ENCODE assay signal across 9 mouse cellular contexts in genomic region chr14:33185068-33185800, GRCm38 (mm10). TPM values are rescaled to one million over a fixed set of nuclear protein-coding genes. Genes with fewer than 3 reads are reported as not detected.
DNase-seq lines count a peak whose midpoint lies in the region; ATAC-seq and TF ChIP-seq lines count a peak whose summit lies in the region.
"Had no signal": no experiment of that assay in that cellular context is flagged by ENCODE, and none has a peak within 500 bp of the region (broad histone marks: within the 10 kb centered on the region; RNA-seq: fewer than 3 reads in every experiment).

Gene Wdfy4 (minus strand): TSS chr14:33185508.

- peak; percentile 38 for DNase-seq in heart, adult 8-10 months (ENCODE audit: low spot score)
- DNase-seq in lung, adult 18-20 months: peak; percentile 49 to 65
- DNase-seq in right cerebral cortex, adult 2 months (ENCODE audit: low spot score in 2 of 2): no peak
- DNase-seq in left cerebral cortex, adult 2 months (ENCODE audit: extremely low spot score in 1 of 2, low spot score in 2 of 2): no peak
- no peak for DNase-seq in retina, embryonic 14.5 days (ENCODE audit: low spot score)

- H3K27me3 ChIP-seq in heart, embryonic 11.5 days (ENCODE audit: control insufficient read depth, insufficient read depth, low read length): no peaks in the 10 kb centered on the region
- H3K27me3 ChIP-seq in small intestine, adult 2 months (ENCODE audit: control insufficient read depth, insufficient read depth, low read length): no peaks in the 10 kb centered on the region
- H3K27me3 ChIP-seq: hindbrain, embryonic 12.5 days had no signal

- no peaks in the 10 kb centered on the region for H3K36me3 ChIP-seq in heart, embryonic 11.5 days (ENCODE audit: control insufficient read depth, insufficient read depth, low read length)
- H3K36me3 ChIP-seq in small intestine, adult 2 months (ENCODE audit: control insufficient read depth, insufficient read depth, low read length): no peaks in the 10 kb centered on the region
- H3K36me3 ChIP-seq: hindbrain, embryonic 12.5 days had no signal

- H3K9me3 ChIP-seq in heart, embryonic 11.5 days (replicated peaks; ENCODE audit: control insufficient read depth, low read length): no peaks in the 10 kb centered on the region
- H3K9me3 ChIP-seq: hindbrain, embryonic 12.5 days had no signal

- TF ChIP-seq CTCF in small intestine, adult 2 months (IDR thresholded peaks at IDR 0.05; ENCODE audit: extremely low read depth, insufficient read length, insufficient replicate concordance, low read depth, low read length): no peak
- no peak for TF ChIP-seq CTCF in left cerebral cortex, adult 2 months (IDR thresholded peaks at IDR 0.05)

- H3K27ac ChIP-seq in heart, embryonic 11.5 days (ENCODE audit: low read depth, low read length): no peak within 1 kb of the TSS
- peak within 1 kb of the TSS; percentile 74 for H3K27ac ChIP-seq in brown adipose tissue, adult 24 weeks (replicated peaks; ENCODE audit: low read depth, low read length)
- peak within 1 kb of the TSS; percentile 49 for H3K27ac ChIP-seq in small intestine, adult 2 months (ENCODE audit: insufficient read depth, low read depth, low read length)
- H3K27ac ChIP-seq in left cerebral cortex, adult 2 months: no peak within 1 kb of the TSS
- H3K27ac ChIP-seq: hindbrain, embryonic 12.5 days had no signal

- 75% methylated on average over 11 of the region's 11 CpGs for whole genome bisulfite sequencing in heart, embryonic 11.5 days (ENCODE audit: insufficient replicate concordance)
- 74% methylated on average over 11 of the region's 11 CpGs for WGBS in small intestine, adult 2 months

- H3K4me2 ChIP-seq in heart, embryonic 11.5 days: no peak within 1 kb of the TSS
- H3K4me2 ChIP-seq: hindbrain, embryonic 12.5 days had no signal

- intact Hi-C loops in left cerebral cortex, adult 2 months (cut with DNase I): no loop called here

- no peak for TF ChIP-seq POLR2A in small intestine, adult 2 months (IDR thresholded peaks at IDR 0.05; ENCODE audit: low read depth, low read length)

- H3K4me3 ChIP-seq in heart, embryonic 11.5 days (ENCODE audit: low read depth, low read length): no peak within 1 kb of the TSS
- peak within 1 kb of the TSS; percentile 47 for H3K4me3 ChIP-seq in brown adipose tissue, adult 24 weeks (ENCODE audit: insufficient read depth, low read depth, low read length)
- peak within 1 kb of the TSS; percentile 57 for H3K4me3 ChIP-seq in small intestine, adult 2 months (ENCODE audit: low read depth, low read length)
- no peak within 1 kb of the TSS for H3K4me3 ChIP-seq in left cerebral cortex, adult 2 months
- H3K4me3 ChIP-seq: hindbrain, embryonic 12.5 days had no signal

- H3K9ac ChIP-seq in heart, embryonic 11.5 days (ENCODE audit: low read depth, low read length): no peak within 1 kb of the TSS
- H3K9ac ChIP-seq: hindbrain, embryonic 12.5 days had no signal

- no peaks in the 10 kb centered on the region for H3K4me1 ChIP-seq in heart, embryonic 11.5 days (ENCODE audit: control insufficient read depth, insufficient read depth, low read length)
- H3K4me1 ChIP-seq in brown adipose tissue, adult 24 weeks (ENCODE audit: control insufficient read depth, insufficient read depth, insufficient read length, low read length): no peaks in the 10 kb centered on the region
- H3K4me1 ChIP-seq in small intestine, adult 2 months (ENCODE audit: control insufficient read depth, insufficient read depth, insufficient read length, low read length): no peaks in the 10 kb centered on the region
- H3K4me1 ChIP-seq: hindbrain, embryonic 12.5 days had no signal

- no peak for ATAC-seq in heart, embryonic 11.5 days (replicated peaks; ENCODE audit: insufficient number of reproducible peaks, low FRiP score, low TSS enrichment)

RNA-seq across cellular contexts. Expression of gene Wdfy4, which starts in this region (rescaled TPM):
- total RNA-seq in heart, adult 8-10 months (2022): 1 to 10 TPM; 1.6 to 4.5 (median 2.3) TPM
- 0.19 and 0.30 TPM in 2 replicates for polyA plus RNA-seq in heart, embryonic 11.5 days (2014; fragmentation: Nextera tagmentation; extraction: Ambion mirVana)
- 0.48 and 2.8 TPM in 2 replicates for polyA plus RNA-seq in brown adipose tissue, adult 24 weeks (2012; ENCODE audit: insufficient read depth, insufficient read length, missing spikeins)
- polyA plus RNA-seq in small intestine, adult 2 months (2012; rRNA removed): 2.4 and 4.8 TPM in 2 replicates
- 1 to 10 TPM; 2.8 to 3.2 TPM for total RNA-seq in left cerebral cortex, adult 2 months (2021)

Comparison
In these comparisons a context has a peak if more than half of its experiments do, and no peak if none do; other contexts are left out.
1. DNase-seq: peak in heart, adult 8-10 months (single experiment) and lung, adult 18-20 months (2 of 2); none in right cerebral cortex, adult 2 months (0 of 2), left cerebral cortex, adult 2 months (0 of 2) and retina, embryonic 14.5 days (single experiment).
2. H3K27ac ChIP-seq: peak in brown adipose tissue, adult 24 weeks (single experiment) and small intestine, adult 2 months (single experiment); none in heart, embryonic 11.5 days (single experiment) and left cerebral cortex, adult 2 months (single experiment).
3. H3K4me3 ChIP-seq: peak in brown adipose tissue, adult 24 weeks (single experiment) and small intestine, adult 2 months (single experiment); none in heart, embryonic 11.5 days (single experiment) and left cerebral cortex, adult 2 months (single experiment).